Mouse (Mus musculus) megakaryocyte, embryonic 14.5 days (primary cell): Measurements from ENCODE around the gene Hist1h2be.

Experiments
- FLI1 ChIP-seq: IDR thresholded peaks from 2 replicates; pipeline ENCODE4 v1.6.1; 2012; ENCODE audit warnings: low read length, inconsistent platforms, mixed read lengths
- GATA1 ChIP-seq: IDR thresholded peaks from 3 replicates; pipeline ENCODE4 v1.6.1; 2012; ENCODE audit warnings: mixed read lengths, low read length, inconsistent platforms, borderline replicate concordance

DNA sequence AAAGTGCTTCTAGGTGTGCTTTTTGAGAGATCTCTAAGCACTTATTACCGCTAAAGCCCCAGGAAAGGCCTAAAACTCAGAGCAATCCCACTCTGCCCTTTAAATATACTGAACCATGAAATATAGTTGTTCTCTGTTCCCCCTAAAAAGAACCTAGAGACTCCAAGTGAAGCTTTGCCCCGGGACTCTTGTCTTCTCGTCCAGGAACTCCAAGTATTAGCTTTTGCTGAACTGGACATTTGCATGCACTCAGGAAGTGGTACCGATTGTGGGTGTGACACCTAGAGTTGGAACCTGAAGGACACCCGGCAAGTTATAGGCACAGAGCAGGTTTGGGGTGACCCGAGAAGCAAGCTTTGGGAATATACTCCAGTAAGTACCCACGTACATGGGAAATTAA is 29.7 kb downstream of the Hist1h2be start:
- TF ChIP-seq GATA1 = no peak
- no peak for TF ChIP-seq FLI1
